Mouse (Mus musculus) c-Kit-positive CD71-positive TER-119-negative erythroid progenitor cells, embryonic 14.5 days (primary cell): ENCODE data around the gene Zc3h13.

Experiments
- DNase-seq: peaks from one replicate; pipeline ENCODE4 v3.0.0-alpha.2; 2013; ENCODE audit warnings: low read depth

Zc3h13 gene

GRCm38 (mm10) chr14:75284193-75284915, at the start of gene Zc3h13:
TSS of gene Zc3h13 (plus strand) at chr14:75284373.
- DNase-seq, result peak; percentile 91

- no peak for DNase-seq
Measured at GRCm38 (mm10) chr14:75235552-75235951, 48.6 kb upstream of the Zc3h13 start.

GRCm38 (mm10) chr14:75235955-75236635, 48.1 kb upstream of the Zc3h13 start:
- no peak for DNase-seq

- no peak for DNase-seq
Measured at GRCm38 (mm10) chr14:75236636-75237003, 47.6 kb upstream of the Zc3h13 start.

GRCm38 (mm10) chr14:75237096-75237495, 47.1 kb upstream of the Zc3h13 start:
- DNase-seq, result no peak

GRCm38 (mm10) chr14:75238054-75238692, 46.0 kb upstream of the Zc3h13 start:
- no peak for DNase-seq

GRCm38 (mm10) chr14:75242087-75242486, 42.1 kb upstream of the Zc3h13 start, which contains the start of gene Cpb2:
TSS of gene Cpb2 (plus strand) at chr14:75242287.
- no peak for DNase-seq

DNA sequence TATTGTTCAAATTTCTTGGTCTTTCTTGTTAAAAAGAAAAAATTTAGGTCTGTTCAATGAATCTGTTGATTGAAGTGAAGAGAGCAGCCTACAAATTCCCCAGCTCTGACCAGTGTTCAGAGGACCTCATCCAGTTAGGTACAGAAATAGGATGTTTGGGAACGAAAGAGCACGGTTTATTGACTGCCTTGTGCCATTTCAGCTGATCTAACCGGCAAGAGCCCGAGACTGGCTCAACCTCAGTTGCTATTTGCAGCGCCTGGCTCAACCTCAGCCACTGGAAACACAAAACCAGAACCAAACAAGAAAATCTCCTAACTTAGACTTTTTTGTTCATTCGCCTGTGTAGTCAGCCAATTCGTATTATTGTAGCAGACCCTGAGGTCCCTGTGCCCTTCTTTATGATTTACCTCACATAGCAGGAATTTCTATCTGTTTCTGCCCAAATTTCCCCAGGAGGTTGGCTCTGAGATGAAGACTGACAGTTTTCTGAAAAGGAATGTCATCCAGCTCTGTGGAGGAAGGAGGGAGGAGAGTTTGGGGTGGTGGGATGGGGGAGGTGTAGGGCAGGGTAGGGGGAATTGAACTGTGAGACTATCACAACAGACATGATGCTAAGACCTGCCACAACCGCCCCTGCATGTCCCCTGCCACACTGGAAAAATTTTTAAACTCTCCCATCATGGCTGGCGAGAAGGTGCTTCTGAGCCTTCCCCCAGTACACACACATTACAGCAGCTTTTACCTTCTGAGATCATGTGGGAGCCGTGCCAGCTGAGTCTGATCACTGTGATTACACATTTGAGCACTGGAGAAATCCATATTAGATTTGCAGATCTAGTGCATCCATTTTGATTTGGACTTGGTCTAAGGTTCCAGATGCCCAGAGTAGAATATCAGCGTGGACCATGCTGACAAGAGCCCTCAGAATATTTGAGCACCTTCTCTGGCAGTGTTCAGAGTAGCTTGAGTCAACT, 37.9 kb upstream of the Zc3h13 start:
- no peak for DNase-seq

DNA sequence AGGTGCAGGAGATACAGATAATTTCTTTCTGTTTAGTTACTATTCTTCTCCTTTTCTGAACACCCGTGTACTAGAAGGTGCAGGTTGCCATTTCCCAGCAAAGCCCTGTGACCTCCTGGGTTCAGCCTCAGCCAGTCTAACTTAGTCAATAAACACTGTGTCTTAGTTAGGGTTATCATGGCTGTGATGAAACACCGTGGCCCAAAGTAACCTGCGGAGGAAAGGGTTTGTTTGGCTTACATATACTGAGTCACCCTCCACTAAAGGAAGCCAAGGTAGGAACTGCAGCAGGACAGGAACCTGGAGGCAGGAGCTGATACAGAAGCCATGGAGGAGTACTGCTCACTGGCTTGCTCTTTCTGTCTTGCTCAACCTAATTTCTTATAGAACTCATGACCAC, 33.7 kb upstream of the Zc3h13 start:
- no peak for DNase-seq

GRCm38 (mm10) chr14:75256521-75256920, 27.7 kb upstream of the Zc3h13 start:
- DNase-seq, result no peak

DNA sequence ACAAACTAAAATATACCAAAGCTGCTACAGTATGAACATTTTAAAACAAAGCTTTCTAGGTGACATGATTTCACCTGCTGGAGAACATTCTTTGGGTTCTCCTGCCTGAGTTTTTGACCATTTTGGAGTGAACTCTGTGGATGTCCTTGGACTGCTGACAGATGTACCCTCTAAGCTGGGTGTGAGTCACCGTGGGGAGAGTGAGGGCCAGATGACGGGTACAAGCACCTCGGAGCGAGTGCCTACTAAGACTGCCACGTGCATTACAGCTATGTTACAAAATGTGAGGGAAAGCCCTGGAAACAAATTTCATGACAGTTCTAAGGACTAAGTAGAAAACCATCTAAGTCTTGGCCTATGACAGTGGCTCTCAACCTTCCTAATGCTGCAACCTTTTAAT, 14.6 kb upstream of the Zc3h13 start:
- no peak for DNase-seq

- DNase-seq, result no peak
Measured at GRCm38 (mm10) chr14:75279716-75280115, 4.5 kb upstream of the Zc3h13 start.

GRCm38 (mm10) chr14:75280406-75280805, 3.8 kb upstream of the Zc3h13 start:
- DNase-seq, result no peak

DNA sequence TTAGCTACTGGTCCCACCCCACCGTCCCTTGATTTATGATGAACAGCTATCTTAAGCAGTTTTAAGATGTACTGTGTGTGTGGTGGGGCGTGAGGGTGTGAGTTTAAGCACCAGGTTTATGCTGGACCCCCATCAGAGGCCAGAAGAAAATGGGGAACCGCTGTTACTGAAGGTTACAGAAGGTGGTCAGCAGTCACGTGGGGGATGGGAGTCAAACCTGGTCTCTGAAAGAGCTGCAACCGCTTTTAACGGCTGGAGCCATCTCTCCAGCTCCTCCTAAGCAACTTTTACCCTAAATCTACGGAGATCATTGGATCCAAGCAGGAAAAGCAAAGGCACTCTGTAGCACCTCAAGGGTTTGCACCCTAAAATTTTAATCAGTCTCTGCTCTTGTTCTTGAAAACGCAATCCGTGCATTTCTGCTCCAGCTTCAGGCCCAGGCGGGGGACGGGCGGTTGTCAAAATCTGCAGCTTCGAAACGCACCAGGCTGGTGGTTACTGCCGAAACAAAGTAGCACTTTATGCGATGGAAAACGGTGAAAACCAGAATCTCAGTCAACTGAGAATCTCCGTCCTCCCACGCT, 472 bp upstream of the Zc3h13 start:
- no peak for DNase-seq

GRCm38 (mm10) chr14:75301081-75301480, 16.9 kb downstream of the Zc3h13 start:
- DNase-seq, result no peak

DNA sequence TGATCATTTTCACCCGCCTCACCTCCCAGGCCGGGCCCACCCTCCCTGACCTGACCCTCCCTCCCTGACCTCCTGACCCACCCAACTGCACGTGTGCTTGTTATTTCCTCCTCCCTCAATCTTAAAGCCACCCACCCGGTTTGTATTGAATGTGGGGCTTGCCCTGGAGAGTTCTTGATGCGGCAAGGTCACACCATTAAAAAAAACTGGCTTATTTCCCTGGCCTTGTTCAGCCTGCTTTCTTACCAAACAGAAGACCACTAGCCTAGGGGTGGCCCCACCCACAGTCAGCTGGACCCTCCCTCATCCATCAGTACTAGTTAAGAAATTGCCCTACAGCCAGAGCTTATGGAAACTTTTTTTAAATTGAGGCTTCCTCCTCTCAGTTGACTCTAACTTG, 19.6 kb downstream of the Zc3h13 start:
- DNase-seq, result no peak

GRCm38 (mm10) chr14:75307855-75308254, 23.7 kb downstream of the Zc3h13 start:
- DNase-seq, result no peak

GRCm38 (mm10) chr14:75309336-75309992, 25.3 kb downstream of the Zc3h13 start:
- no peak for DNase-seq

DNA sequence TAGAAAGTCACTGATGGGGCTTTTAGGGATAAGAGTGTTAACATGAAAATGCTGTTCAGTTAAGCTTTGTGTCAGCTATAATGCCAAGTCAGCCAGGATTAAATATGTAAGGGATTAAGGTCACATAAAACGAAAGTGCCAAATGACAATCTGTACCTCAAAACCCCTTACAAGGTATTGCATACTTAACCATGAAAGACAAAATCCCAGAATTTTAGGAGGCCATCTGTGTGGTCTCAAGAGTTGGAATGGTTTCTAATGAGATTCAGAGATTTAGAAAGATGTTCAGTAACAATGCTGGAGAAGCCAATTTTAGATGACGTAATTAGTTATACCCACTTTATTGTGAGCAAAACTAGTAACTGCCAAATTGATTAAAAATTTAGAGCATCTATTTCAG, 30.3 kb downstream of the Zc3h13 start:
- no peak for DNase-seq

- DNase-seq, result no peak
Measured at GRCm38 (mm10) chr14:75318736-75319135, 34.6 kb downstream of the Zc3h13 start.

- no peak for DNase-seq
Measured at GRCm38 (mm10) chr14:75320269-75320668, 36.1 kb downstream of the Zc3h13 start.
